Mouse (Mus musculus) central nervous system, embryonic 14 days (tissue): ENCODE measurements around the gene Lmbr1l. TPM values are rescaled to one million over a fixed set of nuclear protein-coding genes. Genes with fewer than 3 reads are reported as not detected.

Source experiments
- polyA plus RNA-seq: library from polyadenylated mRNA; depleted of rRNA; stranded (reverse); fragments of >200 nt; gene quantifications from 2 replicates; pipeline ENCODE4 v1.2.3, GENCODE M21; 2012; rRNA removed

Lmbr1l gene
- 97.9 and 103 TPM in 2 replicates for polyA plus RNA-seq

GRCm38 (mm10) chr15:98917538-98918498 lies at the start of gene Lmbr1l:
Gene Lmbr1l, minus strand, starts transcription at chr15:98918231.

GRCm38 (mm10) chr15:98953401-98954356 lies 35.6 kb upstream of the Lmbr1l start, which contains the start of the genes Gm49450 and Tuba1a:
Gene Gm49450, minus strand, starts transcription at chr15:98953551.
Gene Tuba1a, minus strand, starts transcription at chr15:98953703.

GRCm38 (mm10) chr15:98934217-98934839 lies 16.3 kb upstream of the Lmbr1l start, which contains the start of gene Tuba1b:
Gene Tuba1b, minus strand, starts transcription at chr15:98934565.

GRCm38 (mm10) chr15:98897928-98898800 lies 19.9 kb downstream of the Lmbr1l start, which contains the start of gene Dhh:
Gene Dhh, minus strand, starts transcription at chr15:98898540.

GRCm38 (mm10) chr15:98893940-98894745 lies 23.9 kb downstream of the Lmbr1l start, which contains the start of gene Rhebl1:
Gene Rhebl1, minus strand, starts transcription at chr15:98894540.

GRCm38 (mm10) chr15:98871070-98871915 lies 46.7 kb downstream of the Lmbr1l start, which contains the start of gene Kmt2d:
Gene Kmt2d, minus strand, starts transcription at chr15:98871204.

Other genes starting within 250 kb of the Lmbr1l start
- 13.4 and 16.2 TPM in 2 replicates for gene Rnd1, start 240.8 kb downstream of the Lmbr1l start, polyA plus RNA-seq
- 2.3 and 2.6 TPM in 2 replicates for gene Ccdc65, start 210.0 kb downstream of the Lmbr1l start, polyA plus RNA-seq
- 6.5 and 15.6 TPM in 2 replicates for gene Fkbp11, start 190.0 kb downstream of the Lmbr1l start, polyA plus RNA-seq
- 99.4 and 113 TPM in 2 replicates for gene Arf3, start 155.0 kb downstream of the Lmbr1l start, polyA plus RNA-seq
- gene Wnt10b, start 140.1 kb downstream of the Lmbr1l start, polyA plus RNA-seq, result 0.76 and 3.2 TPM in 2 replicates
- 1.4 and 1.5 TPM in 2 replicates for gene Wnt1, start 128.4 kb downstream of the Lmbr1l start, polyA plus RNA-seq
- gene Ddn, start 108.7 kb downstream of the Lmbr1l start, polyA plus RNA-seq, result 1.6 and 1.8 TPM in 2 replicates
- gene Prkag1, start 86.7 kb downstream of the Lmbr1l start, polyA plus RNA-seq, result 82.9 and 88.6 TPM in 2 replicates
- 28.4 and 31.1 TPM in 2 replicates for gene Kmt2d, start 47.0 kb downstream of the Lmbr1l start, polyA plus RNA-seq
- gene Rhebl1, start 23.7 kb downstream of the Lmbr1l start, polyA plus RNA-seq, result 31.8 and 35.6 TPM in 2 replicates
- gene Dhh, start 19.7 kb downstream of the Lmbr1l start, polyA plus RNA-seq, result 0.82 and 1.7 TPM in 2 replicates
- gene Tuba1b, start 16.3 kb upstream of the Lmbr1l start, polyA plus RNA-seq, result 1,826 and 1,827 TPM in 2 replicates
- 31.7 and 40.2 TPM in 2 replicates for gene Gm49450, start 35.3 kb upstream of the Lmbr1l start, polyA plus RNA-seq
- 9,064 and 9,831 TPM in 2 replicates for gene Tuba1a, start 35.5 kb upstream of the Lmbr1l start, polyA plus RNA-seq
- 74.8 and 77.4 TPM in 2 replicates for gene Tuba1c, start 111.7 kb upstream of the Lmbr1l start, polyA plus RNA-seq
- 36.0 and 115 TPM in 2 replicates for gene Prph, start 136.9 kb upstream of the Lmbr1l start, polyA plus RNA-seq
- 23.7 and 25.3 TPM in 2 replicates for gene Troap, start 156.3 kb upstream of the Lmbr1l start, polyA plus RNA-seq
- gene C1ql4, start 169.6 kb upstream of the Lmbr1l start, polyA plus RNA-seq, result 7.7 and 12.3 TPM in 2 replicates
- gene Dnajc22, start 174.9 kb upstream of the Lmbr1l start, polyA plus RNA-seq, result 0.86 and 0.96 TPM in 2 replicates
- 48.2 and 52.8 TPM in 2 replicates for gene Spats2, start 207.7 kb upstream of the Lmbr1l start, polyA plus RNA-seq